7 mouse cellular contexts compared by ENCODE assay signal in genomic region chrX:162643789-162644092, GRCm38 (mm10). TPM values are rescaled to one million over a fixed set of nuclear protein-coding genes. Genes with fewer than 3 reads are reported as not detected.
DNase-seq lines count a peak whose midpoint lies in the region; ATAC-seq and TF ChIP-seq lines count a peak whose summit lies in the region.

No protein-coding gene starts in this region.

- no peak overlapping the region for H3K27ac ChIP-seq in lung, postnatal 0 days (ENCODE audit: low read length)
- H3K27ac ChIP-seq in forebrain, embryonic 15.5 days (replicated peaks) = no peak overlapping the region
- H3K27ac ChIP-seq in liver, embryonic 11.5 days (ENCODE audit: low read depth, low read length) = no peak overlapping the region
- no peak overlapping the region for H3K27ac ChIP-seq in stomach, postnatal 0 days (replicated peaks)

- H3K4me2 ChIP-seq in lung, postnatal 0 days (replicated peaks; ENCODE audit: low read depth, low read length) = peak overlapping the region; percentile 72
- H3K4me2 ChIP-seq in forebrain, embryonic 15.5 days (replicated peaks) = peak overlapping the region; percentile 58
- peak overlapping the region; percentile 89 for H3K4me2 ChIP-seq in liver, embryonic 11.5 days
- peak overlapping the region; percentile 71 for H3K4me2 ChIP-seq in stomach, postnatal 0 days (replicated peaks; ENCODE audit: low read depth)

- no peaks in the 10 kb centered on the region for H3K36me3 ChIP-seq in lung, postnatal 0 days (ENCODE audit: insufficient read depth, low read length)
- no peaks in the 10 kb centered on the region for H3K36me3 ChIP-seq in forebrain, embryonic 15.5 days
- H3K36me3 ChIP-seq in liver, embryonic 11.5 days (ENCODE audit: control insufficient read depth, insufficient read depth, low read length) = no peaks in the 10 kb centered on the region
- H3K36me3 ChIP-seq in stomach, postnatal 0 days (ENCODE audit: control insufficient read depth, insufficient read depth, low read length) = no peaks in the 10 kb centered on the region

- no peaks in the 10 kb centered on the region for H3K4me1 ChIP-seq in lung, postnatal 0 days (ENCODE audit: insufficient read depth, low read depth, low read length)
- H3K4me1 ChIP-seq in forebrain, embryonic 15.5 days = no peaks in the 10 kb centered on the region
- no peaks in the 10 kb centered on the region for H3K4me1 ChIP-seq in liver, embryonic 11.5 days (replicated peaks; ENCODE audit: control insufficient read depth, insufficient read depth, low read length)
- no peaks in the 10 kb centered on the region for H3K4me1 ChIP-seq in stomach, postnatal 0 days (replicated peaks; ENCODE audit: control insufficient read depth, insufficient read depth)

- ATAC-seq in lung, postnatal 0 days = no peak
- ATAC-seq in forebrain, embryonic 15.5 days (replicated peaks) = no peak
- ATAC-seq in liver, embryonic 11.5 days (replicated peaks; ENCODE audit: low FRiP score) = no peak
- no peak for ATAC-seq in stomach, postnatal 0 days (ENCODE audit: low FRiP score, low TSS enrichment)

- H3K4me3 ChIP-seq in lung, postnatal 0 days (ENCODE audit: low read depth, low read length) = 0 out of 2 replicates have a peak overlapping the region, but pooled peaks have one; percentile 46
- peak overlapping the region; percentile 65 for H3K4me3 ChIP-seq in forebrain, embryonic 15.5 days
- H3K4me3 ChIP-seq in liver, embryonic 11.5 days (ENCODE audit: low read depth, low read length) = peak overlapping the region; percentile 67
- peak overlapping the region; percentile 56 for H3K4me3 ChIP-seq in stomach, postnatal 0 days (ENCODE audit: low read depth, low read length)

- no peak for TF ChIP-seq EP300 in lung, postnatal 0 days (IDR thresholded peaks at IDR 0.05)
- no peak for TF ChIP-seq EP300 in stomach, postnatal 0 days (optimal IDR thresholded peaks at IDR 0.05)

- DNase-seq in lung, postnatal 0 days (ENCODE audit: low spot score) = no peak
- no peak for DNase-seq in lung, postnatal 14 days
- DNase-seq in liver, embryonic 11.5 days (ENCODE audit: low spot score) = no peak
- DNase-seq in stomach, postnatal 0 days (ENCODE audit: low spot score) = no peak
- no peak for DNase-seq in embryo, embryonic 10.5 days (ENCODE audit: low spot score)
- no peak for DNase-seq in frontal cortex, postnatal 14 days (ENCODE audit: low spot score in 2 of 2)

- H3K9ac ChIP-seq in lung, postnatal 0 days (replicated peaks; ENCODE audit: low read depth) = no peak overlapping the region
- no peak overlapping the region; the same call in 1 of the 2 replicates for H3K9ac ChIP-seq in forebrain, embryonic 15.5 days (replicated peaks)
- H3K9ac ChIP-seq in liver, embryonic 11.5 days (ENCODE audit: low read depth, low read length) = no peak overlapping the region
- H3K9ac ChIP-seq in stomach, postnatal 0 days (ENCODE audit: low read length) = no peak overlapping the region

- H3K9me3 ChIP-seq in lung, postnatal 0 days (ENCODE audit: low read length) = no peaks in the 10 kb centered on the region
- H3K9me3 ChIP-seq in forebrain, embryonic 15.5 days = no peaks in the 10 kb centered on the region
- no peaks in the 10 kb centered on the region for H3K9me3 ChIP-seq in liver, embryonic 11.5 days (ENCODE audit: control insufficient read depth, low read length)
- H3K9me3 ChIP-seq in stomach, postnatal 0 days (ENCODE audit: control insufficient read depth, low read length) = no peaks in the 10 kb centered on the region

- no peak for TF ChIP-seq CTCF in lung, postnatal 0 days (IDR thresholded peaks at IDR 0.05)
- no peak for TF ChIP-seq CTCF in stomach, postnatal 0 days (IDR thresholded peaks at IDR 0.05; ENCODE audit: low read depth)

- 17% methylated on average over 2 of the region's 4 CpGs for WGBS in lung, postnatal 0 days
- 15% methylated on average over 4 of the region's 4 CpGs for WGBS in forebrain, embryonic 15.5 days
- 8% methylated on average over 4 of the region's 4 CpGs for WGBS in liver, embryonic 11.5 days
- WGBS in stomach, postnatal 0 days = 16% methylated on average over 4 of the region's 4 CpGs

- no peaks in the 10 kb centered on the region for H3K27me3 ChIP-seq in lung, postnatal 0 days (replicated peaks; ENCODE audit: insufficient read depth, low read length)
- peaks cover 5% of the 10 kb centered on the region; the same call in 1 of the 2 replicates for H3K27me3 ChIP-seq in forebrain, embryonic 15.5 days
- H3K27me3 ChIP-seq in liver, embryonic 11.5 days (replicated peaks; ENCODE audit: control insufficient read depth, insufficient read depth, low read length) = peaks cover 20% of the 10 kb centered on the region
- no peaks in the 10 kb centered on the region for H3K27me3 ChIP-seq in stomach, postnatal 0 days (ENCODE audit: control insufficient read depth, insufficient read depth, low read length)

RNA-seq across cellular contexts. Expression of gene Reps2, which starts 0.3 kb away (rescaled TPM):
- polyA plus RNA-seq in lung, postnatal 0 days (2015; fragmentation: Nextera tagmentation; extraction: Ambion mirVana) = 1.6 and 2.2 TPM in 2 replicates
- polyA plus RNA-seq in forebrain, embryonic 15.5 days (2015; fragmentation: Nextera tagmentation; extraction: Ambion mirVana) = 3.9 and 4.3 TPM in 2 replicates
- polyA plus RNA-seq in liver, embryonic 11.5 days (2014; fragmentation: Nextera tagmentation; extraction: Ambion mirVana) = 1.9 and 2.6 TPM in 2 replicates
- 0.72 and 1.0 TPM in 2 replicates for polyA plus RNA-seq in stomach, postnatal 0 days (2015; fragmentation: Nextera tagmentation; extraction: Ambion mirVana)
